Mouse (Mus musculus) midbrain, embryonic 16.5 days (tissue): Measurements from ENCODE around the gene Ldlrad1. TPM values are rescaled to one million over a fixed set of nuclear protein-coding genes. Genes with fewer than 3 reads are reported as not detected.

Experiments used
- ATAC-seq: fragments of 200-750 bp; cut with Nextera tagmentation; 2 replicates; pipeline ENCODE4 v1.8.0; 2017; ENCODE audit warnings: moderate TSS enrichment
- H3K27ac ChIP-seq: fragments of 300-500 bp; sonication (generic); 2 replicates; pipeline ENCODE4 v1.5.1; 2014; ENCODE audit warnings: mild to moderate bottlenecking, low read length, mixed read lengths
- H3K27me3 ChIP-seq: fragments of 300-500 bp; sonication (generic); 2 replicates; pipeline ENCODE4 v1.6.1; 2014; ENCODE audit warnings: low read depth, low read length, mixed read lengths; ENCODE audit not compliant: control insufficient read depth, insufficient read depth
- H3K36me3 ChIP-seq: fragments of 300-500 bp; sonication (generic); 2 replicates; pipeline ENCODE4 v1.6.1; 2014; ENCODE audit warnings: mild to moderate bottlenecking, low read length, moderate library complexity, mixed read lengths; ENCODE audit not compliant: control insufficient read depth, insufficient read depth
- H3K4me1 ChIP-seq: fragments of 300-500 bp; sonication (generic); 2 replicates; pipeline ENCODE4 v1.6.1; 2014; ENCODE audit warnings: mild to moderate bottlenecking, low read length, mixed read lengths; ENCODE audit not compliant: control insufficient read depth, insufficient read depth
- H3K4me2 ChIP-seq: fragments of 300-500 bp; sonication (generic); 2 replicates; pipeline ENCODE4 v1.6.1; 2014; ENCODE audit warnings: mild to moderate bottlenecking, low read length, mixed read lengths
- H3K4me3 ChIP-seq: fragments of 300-500 bp; sonication (generic); 2 replicates; pipeline ENCODE4 v1.5.1; 2014; ENCODE audit warnings: low read depth, mild to moderate bottlenecking, low read length, moderate library complexity, mixed read lengths
- H3K9ac ChIP-seq: fragments of 300-500 bp; sonication (generic); 2 replicates; pipeline ENCODE4 v1.6.1; 2014; ENCODE audit warnings: low read depth, low read length, mixed read lengths
- H3K9me3 ChIP-seq: fragments of 300-500 bp; sonication (generic); replicated peaks from 2 replicates; pipeline ENCODE4 v1.6.1; 2014; ENCODE audit warnings: mild to moderate bottlenecking, low read length, mixed read lengths; ENCODE audit not compliant: control insufficient read depth, poor library complexity, severe bottlenecking
- WGBS: fragments of 180-500 bp; shearing (Covaris S2); extraction: QIAGEN DNeasy Blood & Tissue Kit; methylation state at CpG from one replicate; pipeline ENCODE4 v1.1.7; 2014; 5-methylcytosine and 5-hydroxymethylcytosine counted together
- polyA plus RNA-seq: library from polyadenylated mRNA; unstranded; fragments of >200 nt; fragmentation: Nextera tagmentation; extraction: Ambion mirVana; gene quantifications from 2 replicates; pipeline ENCODE4 v1.2.1, GENCODE M21; 2015

Gene Ldlrad1
- polyA plus RNA-seq, 1 experiment from 2014 or later = not detected

- no peaks in the 10 kb centered on the region for H3K27me3 ChIP-seq
- WGBS = 84% methylated on average over 1 of the region's 1 CpGs
- H3K4me2 ChIP-seq = no peak overlapping the region
- H3K9me3 ChIP-seq = no peaks in the 10 kb centered on the region
- no peak overlapping the region for H3K4me3 ChIP-seq
- peaks cover 5% of the 10 kb centered on the region for H3K4me1 ChIP-seq
- H3K27ac ChIP-seq = no peak overlapping the region
- H3K36me3 ChIP-seq = peaks cover 9% of the 10 kb centered on the region
- H3K9ac ChIP-seq = no peak overlapping the region
- no peak for ATAC-seq
Observed at GRCm38 (mm10) chr4:107246040-107246439, 37.1 kb downstream of the Ldlrad1 start.

- Histone ChIP-seq H3K27me3 (no peaks in the 10 kb centered on the region), H3K9ac (no peak overlapping the region), H3K4me1 (peaks cover 11% of the 10 kb centered on the region), H3K36me3 (peaks cover 2% of the 10 kb centered on the region), H3K4me2 (no peak overlapping the region), H3K4me3 (no peak overlapping the region), H3K27ac (no peak overlapping the region), H3K9me3 (no peaks in the 10 kb centered on the region)
- no peak for ATAC-seq
- WGBS = 81% methylated on average over 9 of the region's 9 CpGs
Observed at GRCm38 (mm10) chr4:107247110-107247509, 38.1 kb downstream of the Ldlrad1 start.

GRCm38 (mm10) chr4:107248061-107248460, 39.1 kb downstream of the Ldlrad1 start:
- WGBS = 80% methylated on average over 3 of the region's 3 CpGs
- Histone ChIP-seq H3K4me2 (no peak overlapping the region), H3K4me1 (peaks cover 15% of the 10 kb centered on the region)

GRCm38 (mm10) chr4:107249471-107249870, 40.5 kb downstream of the Ldlrad1 start:
- Histone ChIP-seq H3K27me3 (no peaks in the 10 kb centered on the region), H3K9me3 (no peaks in the 10 kb centered on the region), H3K9ac (no peak overlapping the region), H3K36me3 (no peaks in the 10 kb centered on the region), H3K4me2 (no peak overlapping the region), H3K4me1 (peaks cover 18% of the 10 kb centered on the region), H3K4me3 (no peak overlapping the region), H3K27ac (0 out of 2 replicates have a peak overlapping the region, but pooled peaks have one; percentile 6)
- no peak for ATAC-seq
- WGBS = 31% methylated on average over 2 of the region's 2 CpGs

More at GRCm38 (mm10) chr4:107248061-107248460, 39.1 kb downstream of the Ldlrad1 start:
- Histone ChIP-seq H3K4me3 (no peak overlapping the region), H3K9ac (no peak overlapping the region), H3K36me3 (peaks cover under 1% of the 10 kb centered on the region; the same call in 1 of the 2 replicates), H3K27ac (no peak overlapping the region), H3K9me3 (no peaks in the 10 kb centered on the region), H3K27me3 (no peaks in the 10 kb centered on the region)
- ATAC-seq = no peak

GRCm38 (mm10) chr4:107250494-107250893, 41.5 kb downstream of the Ldlrad1 start:
- H3K9me3 ChIP-seq = no peaks in the 10 kb centered on the region
- H3K36me3 ChIP-seq = no peaks in the 10 kb centered on the region
- H3K4me2 ChIP-seq = no peak overlapping the region
- WGBS = 24% methylated on average over 4 of the region's 4 CpGs
- no peaks in the 10 kb centered on the region for H3K27me3 ChIP-seq
- H3K4me3 ChIP-seq = no peak overlapping the region
- no peak for ATAC-seq
- no peak overlapping the region for H3K9ac ChIP-seq
- H3K4me1 ChIP-seq = peaks cover 19% of the 10 kb centered on the region
- no peak overlapping the region for H3K27ac ChIP-seq

GRCm38 (mm10) chr4:107252522-107252921, 43.5 kb downstream of the Ldlrad1 start:
- no peaks in the 10 kb centered on the region for H3K27me3 ChIP-seq
- peaks cover 19% of the 10 kb centered on the region for H3K4me1 ChIP-seq
- WGBS = 0% methylated on average over 11 of the region's 11 CpGs
- H3K4me3 ChIP-seq = peak overlapping the region; percentile 83
- H3K27ac ChIP-seq = peak overlapping the region; percentile 87; the same call in 1 of the 2 replicates
- peak overlapping the region; percentile 85 for H3K9ac ChIP-seq
- no peaks in the 10 kb centered on the region for H3K36me3 ChIP-seq
- H3K9me3 ChIP-seq = no peaks in the 10 kb centered on the region
- no peak for ATAC-seq
- peak overlapping the region; percentile 76 for H3K4me2 ChIP-seq

GRCm38 (mm10) chr4:107253125-107254091, 44.4 kb downstream of the Ldlrad1 start, which contains the start of the genes Lrrc42 and Hspb11:
Gene Lrrc42 (minus strand): TSS chr4:107253532.
Gene Hspb11 (plus strand): TSS chr4:107253593.
- H3K9me3 ChIP-seq = no peaks in the 10 kb centered on the region
- peak within 1 kb of the TSS; percentile 85 for H3K9ac ChIP-seq
- H3K36me3 ChIP-seq = no peaks in the 10 kb centered on the region
- H3K4me1 ChIP-seq = peaks cover 19% of the 10 kb centered on the region
- no peaks in the 10 kb centered on the region for H3K27me3 ChIP-seq
- peak within 1 kb of the TSS; percentile 83 for H3K4me3 ChIP-seq
- H3K4me2 ChIP-seq = peak within 1 kb of the TSS; percentile 77
- peak within 1 kb of the TSS; percentile 87 for H3K27ac ChIP-seq
- peak; percentile 95 for ATAC-seq
- under 1% methylated on average over 75 of the region's 101 CpGs for WGBS

GRCm38 (mm10) chr4:107254414-107254813, 45.4 kb downstream of the Ldlrad1 start:
- H3K4me2 ChIP-seq = peak overlapping the region; percentile 77
- H3K27me3 ChIP-seq = no peaks in the 10 kb centered on the region
- H3K9me3 ChIP-seq = no peaks in the 10 kb centered on the region
- H3K27ac ChIP-seq = peak overlapping the region; percentile 87
- peaks cover 17% of the 10 kb centered on the region for H3K4me1 ChIP-seq
- H3K9ac ChIP-seq = peak overlapping the region; percentile 85
- H3K36me3 ChIP-seq = no peaks in the 10 kb centered on the region
- H3K4me3 ChIP-seq = peak overlapping the region; percentile 83
- no peak; the same call in 1 of the 2 replicates for ATAC-seq
- 9% methylated on average over 3 of the region's 3 CpGs for WGBS

- Histone ChIP-seq H3K9me3 (no peaks in the 10 kb centered on the region), H3K4me3 (no peak overlapping the region), H3K4me2 (no peak overlapping the region), H3K9ac (no peak overlapping the region), H3K4me1 (no peaks in the 10 kb centered on the region; the same call in none of the 2 replicates), H3K27me3 (no peaks in the 10 kb centered on the region), H3K36me3 (peaks cover under 1% of the 10 kb centered on the region; the same call in 1 of the 2 replicates), H3K27ac (no peak overlapping the region)
- 78% methylated on average over 4 of the region's 4 CpGs for WGBS
- ATAC-seq = no peak
Observed at GRCm38 (mm10) chr4:107260001-107260400, 51.0 kb downstream of the Ldlrad1 start.
